Mouse (Mus musculus) lung, postnatal 0 days (tissue): ENCODE data around the gene Hes3. TPM values are rescaled to one million over a fixed set of nuclear protein-coding genes. Genes with fewer than 3 reads are reported as not detected.
A peak's percentile ranks its signal among the peaks of the same experiment; 100 is the strongest.

Source experiments
- ATAC-seq: fragments of 200-750 bp; cut with Nextera tagmentation; 2 replicates; pipeline ENCODE4 v1.8.0; 2017; ENCODE audit warnings: moderate library complexity
- DNase-seq: peaks from one replicate; pipeline ENCODE4 v3.0.0-alpha.2; 2016; ENCODE audit warnings: low spot score
- H3K27ac ChIP-seq: fragments of 300-500 bp; sonication (generic); 2 replicates; pipeline ENCODE4 v1.5.1; 2014; ENCODE audit warnings: antibody characterized with exemption, mild to moderate bottlenecking, low read length, mixed read lengths
- H3K27me3 ChIP-seq: fragments of 300-500 bp; sonication (generic); replicated peaks from 2 replicates; pipeline ENCODE4 v1.6.1; 2014; ENCODE audit warnings: low read length, mixed read lengths; ENCODE audit not compliant: insufficient read depth
- H3K36me3 ChIP-seq: fragments of 300-500 bp; sonication (generic); 2 replicates; pipeline ENCODE4 v1.6.1; 2014; ENCODE audit warnings: low read length, mixed read lengths; ENCODE audit not compliant: insufficient read depth
- H3K4me1 ChIP-seq: fragments of 300-500 bp; sonication (generic); 2 replicates; pipeline ENCODE4 v1.6.1; 2014; ENCODE audit warnings: antibody characterized with exemption, low read depth, low read length, mixed read lengths; ENCODE audit not compliant: insufficient read depth
- H3K4me2 ChIP-seq: fragments of 300-500 bp; sonication (generic); replicated peaks from 2 replicates; pipeline ENCODE4 v1.6.1; 2014; ENCODE audit warnings: low read depth, mild to moderate bottlenecking, low read length, moderate library complexity, mixed read lengths
- H3K4me3 ChIP-seq: fragments of 300-500 bp; sonication (generic); 2 replicates; pipeline ENCODE4 v1.5.1; 2014; ENCODE audit warnings: low read depth, low read length
- H3K9ac ChIP-seq: fragments of 300-500 bp; sonication (generic); replicated peaks from 2 replicates; pipeline ENCODE4 v1.6.1; 2014; ENCODE audit warnings: low read depth, mild to moderate bottlenecking
- H3K9me3 ChIP-seq: fragments of 300-500 bp; sonication (generic); 2 replicates; pipeline ENCODE4 v1.6.1; 2016; ENCODE audit warnings: low read length, mixed read lengths
- CTCF ChIP-seq: IDR thresholded peaks from 2 replicates; pipeline ENCODE4 v1.5.1; 2016; ENCODE audit warnings: antibody characterized with exemption, mild to moderate bottlenecking
- EP300 ChIP-seq: IDR thresholded peaks from 2 replicates; pipeline ENCODE4 v1.6.1; 2016; ENCODE audit warnings: antibody characterized with exemption, mild to moderate bottlenecking, control low read depth
- WGBS: fragments of 180-500 bp; shearing (Covaris S2); extraction: QIAGEN DNeasy Blood & Tissue Kit; methylation state at CpG from one replicate; pipeline ENCODE4 v1.1.7; 2014; 5-methylcytosine and 5-hydroxymethylcytosine counted together
- polyA plus RNA-seq: library from polyadenylated mRNA; unstranded; fragments of >200 nt; fragmentation: Nextera tagmentation; extraction: Ambion mirVana; gene quantifications from 2 replicates; pipeline ENCODE4 v1.2.1, GENCODE M21; 2015

The Hes3 gene
- polyA plus RNA-seq, 1 experiment from 2014 or later: not detected

DNA sequence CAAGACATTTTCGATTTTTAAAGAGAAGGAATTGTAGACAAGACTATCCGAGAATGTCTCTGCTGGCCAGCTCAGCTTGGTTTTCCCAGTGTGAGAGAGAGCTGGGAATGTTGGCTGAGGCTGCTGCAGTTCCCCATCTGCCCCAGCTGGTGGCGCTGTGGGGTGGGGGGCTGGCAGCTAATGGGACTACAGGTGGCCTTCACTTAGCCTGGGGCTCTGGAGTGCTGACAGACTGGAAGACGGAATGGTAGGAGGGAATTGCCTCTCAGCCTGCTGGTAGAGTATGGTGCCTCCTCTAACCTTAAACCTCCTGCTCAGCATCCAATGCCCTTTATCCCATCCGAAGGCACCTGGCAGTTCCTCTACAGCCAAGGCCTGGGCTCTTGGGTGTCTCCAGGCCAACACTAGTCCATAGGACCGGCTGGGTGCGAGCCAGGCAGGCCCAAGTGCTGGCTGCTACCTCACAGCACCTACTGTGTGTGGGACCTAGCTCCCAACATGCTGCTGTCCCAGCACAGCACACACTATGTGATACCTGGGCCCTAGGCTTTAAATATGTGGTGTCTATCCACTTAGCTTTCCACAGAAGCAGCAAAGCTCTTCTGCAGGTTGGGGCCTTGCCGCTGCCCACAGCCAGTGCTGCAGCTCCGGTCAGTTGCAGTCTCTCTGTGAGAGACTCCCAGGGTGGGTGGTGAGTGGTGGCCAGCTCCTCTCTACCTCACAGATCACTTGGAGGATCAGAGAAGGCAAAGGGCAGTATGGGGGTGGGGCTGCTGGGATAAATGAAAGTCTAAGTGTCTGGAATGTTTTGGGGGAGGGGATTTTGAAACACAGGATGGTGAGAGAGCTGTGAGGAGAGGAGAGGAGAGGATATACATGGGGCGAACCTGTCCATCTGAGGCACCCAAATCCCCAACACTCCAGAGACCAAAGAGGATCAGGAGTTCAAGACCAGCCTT lies 14.8 kb downstream of the Hes3 start:
- Histone ChIP-seq H3K36me3 (no peaks in the 10 kb centered on the region), H3K4me2 (no peak overlapping the region), H3K9ac (no peak overlapping the region), H3K27me3 (peaks cover 9% of the 10 kb centered on the region), H3K4me1 (no peaks in the 10 kb centered on the region), H3K27ac (no peak overlapping the region), H3K4me3 (no peak overlapping the region), H3K9me3 (no peaks in the 10 kb centered on the region)
- DNase-seq: no peak
- TF ChIP-seq EP300: no peak
- peak; percentile 77 for TF ChIP-seq CTCF
- no peak for ATAC-seq
- 50% methylated on average over 10 of the region's 10 CpGs for WGBS

DNA sequence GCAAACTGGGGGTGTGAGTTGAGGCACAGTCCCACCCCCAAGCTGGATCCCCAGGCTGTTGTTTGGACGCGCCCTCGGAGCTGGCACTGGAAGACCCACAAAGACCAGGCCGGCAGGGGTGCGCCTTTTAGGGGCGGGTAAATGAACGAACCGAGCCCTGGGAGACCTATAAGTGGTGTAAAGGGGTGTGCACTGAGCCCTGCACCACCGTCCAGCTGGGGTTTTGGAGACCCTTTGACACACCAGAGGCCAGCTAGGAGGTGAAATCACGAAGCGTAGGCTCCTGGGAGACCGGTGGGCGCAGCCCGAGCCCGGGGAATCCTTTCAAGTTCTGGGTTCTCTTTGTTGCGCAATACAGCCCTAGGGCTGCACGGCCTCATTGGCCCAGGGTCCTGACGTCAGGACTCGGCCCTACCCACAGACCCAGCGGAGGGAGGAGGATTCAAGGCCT lies 16.8 kb downstream of the Hes3 start:
- no peaks in the 10 kb centered on the region for H3K4me1 ChIP-seq
- ATAC-seq: peak; percentile 52

DNA sequence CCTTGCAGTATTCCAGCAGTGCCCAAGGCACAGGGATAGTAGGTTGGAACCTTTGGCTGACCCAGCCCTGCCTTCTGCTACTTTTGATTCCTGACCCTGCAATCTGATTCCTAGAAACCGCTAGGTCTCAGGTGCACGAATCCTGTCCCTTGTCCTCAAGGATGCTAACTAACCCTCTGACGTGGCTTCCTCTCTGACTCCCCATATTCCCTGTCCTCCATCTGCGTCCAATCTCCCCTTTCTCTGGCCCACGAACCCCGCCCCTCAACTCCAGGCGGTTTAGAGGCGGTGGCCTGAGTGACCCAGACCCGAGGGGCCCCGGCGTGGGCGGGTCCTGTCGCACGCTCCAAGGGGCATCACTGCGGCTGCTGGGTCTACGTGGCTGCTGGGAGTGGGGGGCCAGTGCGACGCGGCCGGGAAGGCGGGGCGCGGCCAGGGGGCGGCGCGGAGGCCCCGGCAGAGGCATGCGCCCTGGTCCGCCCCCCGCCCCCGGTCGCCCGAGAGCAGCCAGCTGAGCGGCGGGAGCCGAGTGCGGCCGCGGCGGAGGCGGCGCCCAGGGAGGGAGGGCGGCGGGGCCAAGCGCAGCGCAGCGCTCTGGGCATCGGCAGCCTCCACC lies 17.7 kb downstream of the Hes3 start, which contains the start of gene Gpr153:
Gene Gpr153 (plus strand): TSS at position 612 of the 616 bp plus-strand sequence.
- Histone ChIP-seq H3K4me3 (peak within 1 kb of the TSS; percentile 51), H3K36me3 (no peaks in the 10 kb centered on the region), H3K4me1 (no peaks in the 10 kb centered on the region), H3K27me3 (peaks cover 7% of the 10 kb centered on the region), H3K4me2 (peak within 1 kb of the TSS; percentile 78), H3K9me3 (no peaks in the 10 kb centered on the region), H3K27ac (peak within 1 kb of the TSS; percentile 79), H3K9ac (peak within 1 kb of the TSS; percentile 46)
- ATAC-seq (peak; percentile 53), DNase-seq (peak; percentile 49)
- TF ChIP-seq EP300: no peak
- WGBS: 2% methylated on average over 27 of the region's 48 CpGs

More for the DNA sequence above, 16.8 kb downstream of the Hes3 start:
- Histone ChIP-seq H3K9ac (peak overlapping the region; percentile 46), H3K36me3 (no peaks in the 10 kb centered on the region), H3K27me3 (peaks cover 7% of the 10 kb centered on the region), H3K9me3 (no peaks in the 10 kb centered on the region), H3K4me3 (peak overlapping the region; percentile 51), H3K27ac (peak overlapping the region; percentile 79), H3K4me2 (peak overlapping the region; percentile 78)
- peak; percentile 81 for DNase-seq
- 2% methylated on average over 19 of the region's 20 CpGs for WGBS
- TF ChIP-seq EP300: no peak
- TF ChIP-seq CTCF: no peak

DNA sequence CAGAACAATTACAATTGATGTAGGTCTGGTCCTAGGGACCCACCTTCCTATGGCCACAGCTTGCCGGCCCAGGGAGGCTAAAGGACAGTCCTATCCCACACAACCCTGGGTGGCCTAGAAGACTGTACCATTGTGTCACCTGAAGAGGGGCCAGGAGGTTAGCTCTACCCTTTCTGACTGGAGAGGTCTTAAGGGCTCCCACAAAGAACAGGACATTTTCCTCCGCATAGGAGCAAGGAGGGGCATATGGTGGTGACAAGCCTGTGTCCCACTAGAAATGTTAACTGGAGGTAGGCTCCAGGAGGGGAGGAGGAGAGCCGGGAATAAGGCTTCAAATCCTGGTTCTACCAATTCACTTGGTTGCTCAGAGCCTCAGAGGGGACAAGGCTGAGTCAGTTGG lies 18.3 kb downstream of the Hes3 start:
- 38% methylated on average over 3 of the region's 3 CpGs for WGBS

DNA sequence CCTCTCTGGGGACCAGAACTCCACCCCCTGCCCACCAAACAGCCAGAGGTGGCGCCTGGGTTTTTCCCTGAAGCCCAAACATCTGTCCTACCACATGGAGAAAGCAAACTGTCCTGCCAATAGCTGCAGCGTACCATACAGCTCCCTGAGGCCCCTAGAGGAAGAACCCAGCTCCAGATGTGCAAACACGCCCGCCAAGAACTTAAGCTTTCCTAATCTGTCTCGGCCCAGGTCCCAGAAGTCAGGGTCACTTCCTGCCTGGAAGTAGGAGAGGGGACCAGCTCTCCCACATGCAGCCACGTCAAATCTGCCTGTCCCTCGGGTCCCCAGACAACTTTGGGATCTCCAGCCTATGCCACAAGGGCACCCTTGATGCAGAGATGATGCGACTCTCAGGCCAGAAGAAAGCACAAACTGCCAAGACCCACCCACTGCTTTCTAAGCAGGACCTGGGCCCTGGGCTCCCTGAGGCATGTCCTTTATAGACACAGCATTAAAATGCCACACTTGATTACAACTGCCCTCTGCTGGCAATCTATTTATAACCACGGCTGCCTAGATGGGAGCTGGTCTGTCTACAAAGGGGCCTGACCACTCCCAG lies 18.9 kb downstream of the Hes3 start:
- ATAC-seq (peak; percentile 65), DNase-seq (peak; percentile 86)
- H3K9ac ChIP-seq: no peak overlapping the region

More for the DNA sequence above, 18.3 kb downstream of the Hes3 start:
- Histone ChIP-seq H3K27me3 (peaks cover 7% of the 10 kb centered on the region), H3K9ac (no peak overlapping the region), H3K4me2 (no peak overlapping the region; the same call in 1 of the 2 replicates), H3K9me3 (no peaks in the 10 kb centered on the region), H3K27ac (peak overlapping the region; percentile 79), H3K36me3 (no peaks in the 10 kb centered on the region), H3K4me1 (no peaks in the 10 kb centered on the region), H3K4me3 (no peak overlapping the region)
- no peak for TF ChIP-seq CTCF
- DNase-seq (no peak), ATAC-seq (no peak)

DNA sequence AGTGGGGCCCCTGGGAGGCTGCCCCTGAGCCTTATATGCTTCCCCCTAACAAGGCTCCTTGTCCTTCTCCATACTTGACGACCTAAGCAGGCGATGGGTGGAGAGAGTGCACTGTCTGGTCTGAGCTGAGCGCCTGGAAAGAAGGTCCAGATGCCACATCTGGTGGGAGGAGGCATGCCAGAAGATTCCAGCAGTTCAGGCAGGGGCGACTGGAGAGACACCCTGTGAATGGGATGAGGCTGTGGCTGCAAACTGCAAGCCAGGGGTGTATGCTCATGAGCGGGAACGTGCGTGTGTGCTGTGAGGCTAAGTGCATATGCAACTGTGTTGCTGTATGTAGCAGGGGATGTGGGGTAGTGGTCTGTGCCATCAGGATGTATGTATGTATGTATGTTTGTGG lies 19.5 kb downstream of the Hes3 start:
- H3K4me3 ChIP-seq: no peak overlapping the region
- H3K27ac ChIP-seq: no peak overlapping the region; the same call in 1 of the 2 replicates
- H3K4me1 ChIP-seq: no peaks in the 10 kb centered on the region; the same call in 1 of the 2 replicates
- no peaks in the 10 kb centered on the region for H3K9me3 ChIP-seq
- H3K9ac ChIP-seq: no peak overlapping the region
- peaks cover 7% of the 10 kb centered on the region for H3K27me3 ChIP-seq
- WGBS: 57% methylated on average over 7 of the region's 7 CpGs
- ATAC-seq (no peak; the same call in 1 of the 2 replicates), DNase-seq (no peak)
- H3K4me2 ChIP-seq: no peak overlapping the region
- no peaks in the 10 kb centered on the region for H3K36me3 ChIP-seq
- TF ChIP-seq EP300 (no peak), CTCF (no peak)

More for the DNA sequence above, 18.9 kb downstream of the Hes3 start:
- Histone ChIP-seq H3K4me1 (no peaks in the 10 kb centered on the region; the same call in 1 of the 2 replicates), H3K4me2 (no peak overlapping the region), H3K27ac (peak overlapping the region; percentile 79), H3K4me3 (no peak overlapping the region), H3K27me3 (peaks cover 7% of the 10 kb centered on the region), H3K9me3 (no peaks in the 10 kb centered on the region), H3K36me3 (no peaks in the 10 kb centered on the region)
- TF ChIP-seq CTCF (peak; percentile 54), EP300 (no peak)
- 20% methylated on average over 9 of the region's 9 CpGs for WGBS
